Mouse (Mus musculus): ENCODE data around the gene Slc10a4. TPM values are rescaled to one million over a fixed set of nuclear protein-coding genes. Genes with fewer than 3 reads are reported as not detected.
"Not testable (repeated sequence)": the region's sequence is repeated elsewhere in the genome, so short reads cannot be mapped to it uniquely, and the experiment has no call there.

Gene Slc10a4
- polyA plus RNA-seq, 1 experiment from 2014 or later, result 0.09 TPM

DNA sequence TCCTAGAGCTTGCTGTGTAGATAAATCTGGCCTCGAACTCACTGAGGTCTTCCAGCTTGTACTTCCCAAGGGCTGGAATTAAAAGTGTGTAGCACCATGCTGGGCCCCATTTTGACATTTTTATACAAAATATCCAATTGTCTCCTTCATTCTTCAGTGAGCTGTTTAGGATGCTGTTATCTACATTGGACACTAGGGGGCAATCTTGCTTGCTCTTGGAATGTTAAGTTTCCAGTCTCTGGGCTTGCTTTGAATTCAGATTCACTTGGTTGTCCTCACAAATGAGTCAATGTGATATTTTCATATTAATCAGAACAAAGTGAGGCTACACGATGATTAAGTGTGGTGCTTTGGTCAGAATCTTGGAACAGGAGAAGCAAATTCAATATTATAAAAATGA lies 22.6 kb upstream of the Slc10a4 start:
- Histone ChIP-seq H3K27ac (ENCODE audit: low read length) (no peak overlapping the region), H3K27me3 (ENCODE audit: control insufficient read depth, insufficient read depth, low read depth, low read length) (no peaks in the 10 kb centered on the region), H3K9me3 (replicated peaks; ENCODE audit: control insufficient read depth, low read length) (no peaks in the 10 kb centered on the region), H3K4me3 (ENCODE audit: low read depth, low read length) (no peak overlapping the region), H3K36me3 (ENCODE audit: control insufficient read depth, insufficient read depth) (no peaks in the 10 kb centered on the region), H3K9ac (ENCODE audit: low read depth, low read length) (no peak overlapping the region), H3K4me2 (ENCODE audit: low read depth, low read length) (no peak overlapping the region), H3K4me1 (ENCODE audit: control insufficient read depth, low read depth, low read length) (no peaks in the 10 kb centered on the region)
- ATAC-seq (ENCODE audit: low read depth), result no peak
- WGBS (ENCODE audit: insufficient replicate concordance), result 0% methylated on average over 2 of the region's 2 CpGs

DNA sequence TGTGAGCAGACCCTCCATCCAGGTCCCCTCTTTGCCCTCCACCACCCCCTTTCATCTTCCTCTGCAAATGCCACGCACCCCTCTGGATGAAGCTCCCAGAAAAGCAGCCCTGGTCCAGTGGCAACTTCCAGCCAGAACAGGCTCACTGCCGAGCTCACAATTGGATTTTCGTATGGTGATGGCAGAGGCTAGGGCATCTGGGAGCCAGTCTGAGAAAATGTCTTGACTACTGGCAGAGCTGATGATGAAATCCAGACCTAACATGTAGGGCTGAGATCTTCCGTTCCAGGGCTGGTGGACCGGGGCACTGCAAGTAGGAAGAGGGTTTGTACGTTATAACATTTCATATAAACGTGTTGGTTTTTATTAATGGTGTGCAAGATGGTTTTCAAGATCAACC lies 18.9 kb upstream of the Slc10a4 start:
- H3K36me3 ChIP-seq (ENCODE audit: control insufficient read depth, insufficient read depth), result no peaks in the 10 kb centered on the region
- H3K27ac ChIP-seq (ENCODE audit: low read length), result no peak overlapping the region
- 70% methylated on average over 7 of the region's 7 CpGs for WGBS (ENCODE audit: insufficient replicate concordance)
- no peak for ATAC-seq (ENCODE audit: low read depth)
- no peaks in the 10 kb centered on the region for H3K9me3 ChIP-seq (replicated peaks; ENCODE audit: control insufficient read depth, low read length)
- H3K4me3 ChIP-seq (ENCODE audit: low read depth, low read length), result no peak overlapping the region
- no peak overlapping the region for H3K4me2 ChIP-seq (ENCODE audit: low read depth, low read length)
- no peak overlapping the region for H3K9ac ChIP-seq (ENCODE audit: low read depth, low read length)
- H3K27me3 ChIP-seq (ENCODE audit: control insufficient read depth, insufficient read depth, low read depth, low read length), result no peaks in the 10 kb centered on the region
- no peaks in the 10 kb centered on the region for H3K4me1 ChIP-seq (ENCODE audit: control insufficient read depth, low read depth, low read length)

DNA sequence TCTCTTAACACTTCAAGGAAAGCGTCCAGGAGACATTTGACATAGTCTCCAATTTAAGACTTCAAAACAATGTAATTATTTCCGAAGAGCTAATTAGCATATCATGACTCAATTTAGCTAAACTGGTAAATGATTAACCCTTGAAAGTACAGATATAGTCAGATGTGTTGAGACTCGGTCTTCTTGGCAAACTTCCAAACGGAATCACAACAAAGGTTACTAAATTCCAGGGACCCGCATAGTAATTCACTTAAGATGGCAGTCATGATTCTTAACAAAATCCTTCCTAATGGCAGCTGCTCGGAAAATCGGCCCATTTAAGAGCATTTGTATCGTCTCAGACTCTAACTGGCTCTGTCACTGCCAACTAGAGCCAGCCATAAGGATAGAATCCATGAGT lies 16.9 kb upstream of the Slc10a4 start:
- Histone ChIP-seq H3K27me3 (ENCODE audit: control insufficient read depth, insufficient read depth, low read depth, low read length) (no peaks in the 10 kb centered on the region), H3K4me2 (ENCODE audit: low read depth, low read length) (no peak overlapping the region), H3K4me3 (ENCODE audit: low read depth, low read length) (no peak overlapping the region), H3K27ac (ENCODE audit: low read length) (no peak overlapping the region), H3K9ac (ENCODE audit: low read depth, low read length) (no peak overlapping the region), H3K9me3 (replicated peaks; ENCODE audit: control insufficient read depth, low read length) (no peaks in the 10 kb centered on the region), H3K4me1 (ENCODE audit: control insufficient read depth, low read depth, low read length) (no peaks in the 10 kb centered on the region), H3K36me3 (ENCODE audit: control insufficient read depth, insufficient read depth) (no peaks in the 10 kb centered on the region)
- WGBS (ENCODE audit: insufficient replicate concordance), result 67% methylated on average over 8 of the region's 8 CpGs
- no peak for ATAC-seq (ENCODE audit: low read depth)

DNA sequence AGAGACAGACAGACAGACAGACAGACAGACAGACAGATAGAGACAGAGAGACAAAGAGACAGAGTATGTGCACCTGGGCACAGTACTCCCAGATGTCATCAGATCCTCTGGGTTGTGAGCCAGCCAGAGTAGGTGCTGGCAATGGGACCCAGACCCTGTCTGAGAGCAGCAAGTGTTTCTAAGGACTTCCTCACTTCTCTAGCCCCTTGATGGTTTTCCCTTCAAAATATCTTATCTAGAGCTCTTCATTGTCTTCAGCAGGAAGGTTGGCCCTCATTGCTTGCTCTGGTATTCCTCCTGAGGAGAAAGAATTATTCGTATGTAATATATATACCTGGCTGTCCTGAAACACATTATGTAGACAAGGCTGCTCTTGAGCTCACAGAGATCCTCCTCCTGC lies 14.2 kb upstream of the Slc10a4 start:
- no peak overlapping the region for H3K9ac ChIP-seq (ENCODE audit: low read depth, low read length)
- no peak overlapping the region for H3K4me2 ChIP-seq (ENCODE audit: low read depth, low read length)
- no peak for ATAC-seq (ENCODE audit: low read depth)
- H3K27ac ChIP-seq (ENCODE audit: low read length), result no peak overlapping the region
- H3K4me1 ChIP-seq (ENCODE audit: control insufficient read depth, low read depth, low read length), result no peaks in the 10 kb centered on the region
- H3K4me3 ChIP-seq (ENCODE audit: low read depth, low read length), result no peak overlapping the region
- WGBS (ENCODE audit: insufficient replicate concordance), result 50% methylated on average over 1 of the region's 1 CpGs
- H3K27me3 ChIP-seq (ENCODE audit: control insufficient read depth, insufficient read depth, low read depth, low read length), result no peaks in the 10 kb centered on the region
- H3K9me3 ChIP-seq (replicated peaks; ENCODE audit: control insufficient read depth, low read length), result no peaks in the 10 kb centered on the region
- H3K36me3 ChIP-seq (ENCODE audit: control insufficient read depth, insufficient read depth), result no peaks in the 10 kb centered on the region

DNA sequence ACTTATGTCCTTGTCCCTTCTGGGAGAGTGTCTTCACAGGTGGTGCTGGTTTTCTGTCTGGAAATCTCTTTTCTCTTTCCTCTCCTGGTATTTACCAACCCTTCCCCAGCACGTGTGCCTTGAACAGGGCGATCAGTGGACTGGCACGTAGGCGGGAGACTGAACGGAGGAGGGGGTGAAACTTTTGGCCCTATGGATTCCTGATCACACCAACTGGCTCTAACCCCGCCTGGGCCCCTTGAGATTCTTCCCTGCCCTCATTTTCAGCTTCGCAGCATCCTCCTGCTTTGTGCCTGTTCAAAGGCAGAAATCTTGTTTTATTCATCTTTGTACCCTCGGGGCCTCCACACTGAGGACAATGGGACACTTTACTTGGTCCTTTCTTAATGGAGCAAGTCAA lies 12.3 kb upstream of the Slc10a4 start:
- no peak overlapping the region for H3K27ac ChIP-seq (ENCODE audit: low read length)
- no peak overlapping the region for H3K4me3 ChIP-seq (ENCODE audit: low read depth, low read length)
- no peaks in the 10 kb centered on the region for H3K9me3 ChIP-seq (replicated peaks; ENCODE audit: control insufficient read depth, low read length)
- no peaks in the 10 kb centered on the region for H3K27me3 ChIP-seq (ENCODE audit: control insufficient read depth, insufficient read depth, low read depth, low read length)
- ATAC-seq (ENCODE audit: low read depth), result no peak
- no peak overlapping the region for H3K4me2 ChIP-seq (ENCODE audit: low read depth, low read length)
- H3K4me1 ChIP-seq (ENCODE audit: control insufficient read depth, low read depth, low read length), result no peaks in the 10 kb centered on the region
- H3K36me3 ChIP-seq (ENCODE audit: control insufficient read depth, insufficient read depth), result no peaks in the 10 kb centered on the region
- H3K9ac ChIP-seq (ENCODE audit: low read depth, low read length), result no peak overlapping the region
- 58% methylated on average over 8 of the region's 8 CpGs for WGBS (ENCODE audit: insufficient replicate concordance)

DNA sequence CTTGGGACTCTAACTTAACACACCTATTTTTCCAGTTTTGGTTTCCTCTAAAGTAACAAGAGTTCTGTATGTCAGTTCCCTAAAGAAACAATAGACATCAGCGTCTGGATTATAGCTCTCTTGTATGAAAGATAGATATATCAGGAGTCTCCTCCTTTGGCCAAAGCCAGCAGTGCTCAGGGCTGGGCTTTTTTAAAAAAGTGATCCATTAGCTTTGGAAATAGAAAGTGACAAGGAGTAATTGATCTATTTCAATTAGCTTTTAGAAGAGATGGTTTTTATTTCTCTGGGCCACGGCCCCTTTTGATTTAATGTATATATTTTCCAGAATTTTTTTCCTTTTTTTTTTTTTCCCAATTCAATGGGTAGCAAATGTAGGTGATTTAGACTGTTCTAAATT lies 11.8 kb upstream of the Slc10a4 start:
- no peak for ATAC-seq (ENCODE audit: low read depth)
- Histone ChIP-seq H3K4me2 (ENCODE audit: low read depth, low read length) (no peak overlapping the region), H3K9ac (ENCODE audit: low read depth, low read length) (no peak overlapping the region), H3K4me3 (ENCODE audit: low read depth, low read length) (no peak overlapping the region), H3K36me3 (ENCODE audit: control insufficient read depth, insufficient read depth) (no peaks in the 10 kb centered on the region), H3K27ac (ENCODE audit: low read length) (no peak overlapping the region), H3K27me3 (ENCODE audit: control insufficient read depth, insufficient read depth, low read depth, low read length) (no peaks in the 10 kb centered on the region), H3K4me1 (ENCODE audit: control insufficient read depth, low read depth, low read length) (no peaks in the 10 kb centered on the region), H3K9me3 (replicated peaks; ENCODE audit: control insufficient read depth, low read length) (no peaks in the 10 kb centered on the region)
- 54% methylated on average over 2 of the region's 2 CpGs for WGBS (ENCODE audit: insufficient replicate concordance)

DNA sequence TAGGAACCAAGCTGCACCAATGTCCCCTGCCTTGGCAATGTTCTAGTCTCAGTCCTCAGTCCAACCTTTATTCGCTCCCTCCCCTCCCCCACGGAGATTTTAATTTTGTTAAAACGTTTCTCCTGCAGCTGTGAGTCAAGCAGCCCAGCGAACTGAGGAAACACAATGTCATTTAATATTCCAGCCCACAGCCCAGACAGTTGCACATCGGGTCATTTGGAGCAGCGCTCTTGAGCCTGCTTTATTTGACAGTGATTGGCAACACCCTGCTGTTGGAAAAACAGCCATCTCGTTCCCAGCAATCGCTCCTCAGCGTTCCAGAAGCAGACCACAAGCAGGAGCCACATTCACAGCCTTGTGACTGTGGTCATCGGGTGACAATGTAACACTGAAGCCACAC lies 11.3 kb upstream of the Slc10a4 start:
- no peak overlapping the region for H3K4me3 ChIP-seq (ENCODE audit: low read depth, low read length)
- WGBS (ENCODE audit: insufficient replicate concordance), result 56% methylated on average over 10 of the region's 10 CpGs

DNA sequence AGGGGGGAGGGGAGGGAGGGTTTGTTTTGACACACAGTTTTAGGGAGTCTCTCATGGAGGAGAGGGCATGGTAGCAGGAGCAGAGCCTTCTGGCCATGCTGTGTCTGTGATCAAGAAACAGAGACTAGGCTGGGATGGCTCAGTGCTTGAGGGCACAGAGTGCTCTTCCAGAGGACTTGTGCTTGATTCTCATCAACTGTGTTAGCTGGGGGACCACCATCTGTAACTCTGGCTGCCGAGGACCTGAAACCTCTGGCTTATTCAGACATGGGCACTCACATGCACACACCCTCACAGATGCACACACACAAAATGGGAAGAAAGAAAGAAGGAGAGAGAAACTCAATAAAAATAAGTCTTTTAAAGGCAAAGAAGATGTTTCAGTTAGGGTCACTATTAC lies 8.1 kb upstream of the Slc10a4 start:
- H3K4me1 ChIP-seq (ENCODE audit: control insufficient read depth, low read depth, low read length); H3K9me3 ChIP-seq (replicated peaks; ENCODE audit: control insufficient read depth, low read length); ATAC-seq (ENCODE audit: low read depth); H3K4me2 ChIP-seq (ENCODE audit: low read depth, low read length); H3K27ac ChIP-seq (ENCODE audit: low read length); H3K4me3 ChIP-seq (ENCODE audit: low read depth, low read length); H3K36me3 ChIP-seq (ENCODE audit: control insufficient read depth, insufficient read depth); H3K9ac ChIP-seq (ENCODE audit: low read depth, low read length); H3K27me3 ChIP-seq (ENCODE audit: control insufficient read depth, insufficient read depth, low read depth, low read length): not testable (repeated sequence)
- 54% methylated on average over 1 of the region's 1 CpGs for WGBS (ENCODE audit: insufficient replicate concordance)

More for the DNA sequence above, 11.3 kb upstream of the Slc10a4 start:
- Histone ChIP-seq H3K36me3 (ENCODE audit: control insufficient read depth, insufficient read depth) (no peaks in the 10 kb centered on the region), H3K4me2 (ENCODE audit: low read depth, low read length) (no peak overlapping the region), H3K27ac (ENCODE audit: low read length) (no peak overlapping the region), H3K4me1 (ENCODE audit: control insufficient read depth, low read depth, low read length) (no peaks in the 10 kb centered on the region), H3K9ac (ENCODE audit: low read depth, low read length) (no peak overlapping the region), H3K27me3 (ENCODE audit: control insufficient read depth, insufficient read depth, low read depth, low read length) (no peaks in the 10 kb centered on the region), H3K9me3 (replicated peaks; ENCODE audit: control insufficient read depth, low read length) (no peaks in the 10 kb centered on the region)
- no peak for ATAC-seq (ENCODE audit: low read depth)

DNA sequence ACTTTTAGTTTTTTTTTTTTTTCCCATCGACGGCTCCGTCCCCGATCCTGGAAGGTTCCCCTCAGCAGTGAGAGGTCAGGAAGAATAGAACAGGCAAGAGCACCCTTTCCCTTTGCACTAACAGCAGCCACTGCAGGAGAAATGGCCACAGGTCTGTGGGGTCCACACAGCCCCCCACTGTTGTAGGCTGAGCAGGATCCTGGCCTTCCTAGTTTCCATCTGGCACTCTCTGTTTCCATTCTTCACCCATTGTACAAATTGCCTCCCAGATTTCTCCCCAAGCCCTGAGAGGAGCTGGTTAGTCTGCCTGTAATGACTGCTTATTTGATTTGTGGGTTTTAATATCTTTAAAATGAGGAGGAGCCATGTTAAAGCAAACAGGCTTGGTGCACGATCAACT lies 2.6 kb upstream of the Slc10a4 start:
- Histone ChIP-seq H3K9ac (ENCODE audit: low read depth, low read length) (no peak overlapping the region), H3K4me2 (ENCODE audit: low read depth, low read length) (no peak overlapping the region), H3K4me3 (ENCODE audit: low read depth, low read length) (no peak overlapping the region), H3K4me1 (ENCODE audit: control insufficient read depth, low read depth, low read length) (no peaks in the 10 kb centered on the region), H3K27ac (ENCODE audit: low read length) (no peak overlapping the region), H3K36me3 (ENCODE audit: control insufficient read depth, insufficient read depth) (no peaks in the 10 kb centered on the region), H3K27me3 (ENCODE audit: control insufficient read depth, insufficient read depth, low read depth, low read length) (peaks cover 28% of the 10 kb centered on the region), H3K9me3 (replicated peaks; ENCODE audit: control insufficient read depth, low read length) (no peaks in the 10 kb centered on the region)
- WGBS (ENCODE audit: insufficient replicate concordance), result 78% methylated on average over 5 of the region's 5 CpGs
- ATAC-seq (ENCODE audit: low read depth), result no peak

DNA sequence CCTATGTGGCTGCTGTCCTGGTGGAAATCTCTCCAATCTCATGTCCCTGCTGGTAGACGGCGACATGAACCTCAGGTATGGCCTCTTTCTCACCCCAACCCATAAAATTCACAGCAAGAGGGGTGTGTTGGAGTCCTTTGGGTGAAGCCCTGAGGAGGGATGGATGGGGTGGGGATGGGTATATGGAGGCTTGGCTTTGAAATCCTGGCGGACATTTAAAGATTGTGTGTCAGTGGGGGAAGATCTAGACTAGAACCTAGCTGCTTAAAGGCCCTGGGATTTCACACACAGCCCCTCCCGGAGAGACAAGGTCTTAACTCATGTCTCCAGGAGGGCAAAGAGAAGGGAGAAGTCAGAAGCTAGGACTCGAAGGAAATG lies 888 bp downstream of the Slc10a4 start:
- Histone ChIP-seq H3K4me2 (ENCODE audit: low read depth, low read length) (0 out of 2 replicates have a peak overlapping the region, but pooled peaks have one; percentile 35), H3K4me3 (ENCODE audit: low read depth, low read length) (no peak overlapping the region), H3K9ac (ENCODE audit: low read depth, low read length) (no peak overlapping the region), H3K4me1 (ENCODE audit: control insufficient read depth, low read depth, low read length) (no peaks in the 10 kb centered on the region), H3K9me3 (replicated peaks; ENCODE audit: control insufficient read depth, low read length) (no peaks in the 10 kb centered on the region), H3K27ac (ENCODE audit: low read length) (no peak overlapping the region), H3K27me3 (ENCODE audit: control insufficient read depth, insufficient read depth, low read depth, low read length) (peaks cover 30% of the 10 kb centered on the region), H3K36me3 (ENCODE audit: control insufficient read depth, insufficient read depth) (no peaks in the 10 kb centered on the region)
- WGBS (ENCODE audit: insufficient replicate concordance), result 33% methylated on average over 5 of the region's 5 CpGs
- no peak for ATAC-seq (ENCODE audit: low read depth)
